Comparison of ENCODE assay signal across 18 mouse cellular contexts in genomic region chr11:44406457-44406856, GRCm38 (mm10). TPM values are rescaled to one million over a fixed set of nuclear protein-coding genes. Genes with fewer than 3 reads are reported as not detected.
"Had no signal": no experiment of that assay in that cellular context is flagged by ENCODE, and none has a peak within 500 bp of the region (broad histone marks: within the 10 kb centered on the region; RNA-seq: fewer than 3 reads in every experiment).

No protein-coding gene starts in this region.

- H3K4me3 ChIP-seq: limb, embryonic 12.5 days; liver, embryonic 15.5 days; midbrain, embryonic 10.5 days; myocyte; neural tube, embryonic 15.5 days had no signal

- H3K4me1 ChIP-seq: limb, embryonic 12.5 days; liver, embryonic 15.5 days had no signal

- H3K36me3 ChIP-seq: limb, embryonic 12.5 days; liver, embryonic 15.5 days; midbrain, embryonic 10.5 days; neural tube, embryonic 15.5 days had no signal

- H3K9ac ChIP-seq: limb, embryonic 12.5 days; liver, embryonic 15.5 days; neural tube, embryonic 15.5 days had no signal

- ATAC-seq: intestine, embryonic 16.5 days; lung, postnatal 0 days had no signal

- H3K27ac ChIP-seq: limb, embryonic 12.5 days; liver, embryonic 15.5 days; midbrain, embryonic 10.5 days; neural tube, embryonic 15.5 days had no signal

- H3K4me2 ChIP-seq: limb, embryonic 12.5 days; liver, embryonic 15.5 days; neural tube, embryonic 15.5 days had no signal

- DNase-seq: layer of hippocampus, adult 9-11 months; layer of hippocampus, postnatal 36 days; liver; lung, adult 2 months; lung, postnatal 36 days; right cerebral cortex, adult 18-20 months; right cerebral cortex, postnatal 25 days; thymus, postnatal 36 days had no signal

- H3K27me3 ChIP-seq: liver, embryonic 15.5 days; neural tube, embryonic 15.5 days had no signal

- H3K9me3 ChIP-seq: limb, embryonic 12.5 days; liver, embryonic 15.5 days; midbrain, embryonic 10.5 days; neural tube, embryonic 15.5 days had no signal

RNA-seq across cellular contexts. Expression of gene Il12b, which starts 6.6 kb away (rescaled TPM):
- polyA plus RNA-seq: intestine, embryonic 16.5 days; limb, embryonic 12.5 days; liver, embryonic 15.5 days; midbrain, embryonic 10.5 days; myocyte; neural tube, embryonic 11.5 days; neural tube, embryonic 15.5 days; small intestine, adult 2 months; stomach, embryonic 16.5 days had no signal
